Mouse (Mus musculus) myocyte (in vitro differentiated cells): ENCODE results near the gene Bach2. TPM values are rescaled to one million over a fixed set of nuclear protein-coding genes. Genes with fewer than 3 reads are reported as not detected.

Source experiments
- H3K27me3 ChIP-seq: one replicate; pipeline ENCODE4 v1.6.1; 2011; ENCODE audit not compliant: control insufficient read depth, insufficient read depth, insufficient read length
- H3K36me3 ChIP-seq: one replicate; pipeline ENCODE4 v1.6.1; 2011; ENCODE audit not compliant: control insufficient read depth, insufficient read depth
- H3K4me2 ChIP-seq: one replicate; pipeline ENCODE4 v1.6.1; 2011; ENCODE audit warnings: low read depth, control low read depth
- H3K4me3 ChIP-seq: one replicate; pipeline ENCODE4 v1.5.1; 2011; ENCODE audit warnings: mild to moderate bottlenecking, control low read depth, moderate library complexity
- H3K79me2 ChIP-seq: one replicate; pipeline ENCODE4 v1.6.1; 2011; ENCODE audit not compliant: control insufficient read depth, insufficient read depth
- H3ac ChIP-seq: one replicate; pipeline ENCODE4 v1.6.1; 2011; ENCODE audit not compliant: control insufficient read depth, insufficient read length
- CEBPB ChIP-seq: IDR thresholded peaks from 2 replicates; pipeline ENCODE4 v1.6.1; 2011; ENCODE audit warnings: mild to moderate bottlenecking, moderate library complexity; ENCODE audit not compliant: poor library complexity, insufficient read depth, severe bottlenecking
- E2F4 ChIP-seq: IDR thresholded peaks from one replicate; pipeline ENCODE4 v1.6.1; 2011; ENCODE audit warnings: mild to moderate bottlenecking, control low read depth, moderate library complexity; ENCODE audit not compliant: insufficient read depth
- MAX ChIP-seq: IDR thresholded peaks from one replicate; pipeline ENCODE4 v1.6.1; 2011; ENCODE audit warnings: low read depth, mild to moderate bottlenecking, control low read depth
- MYOD1 ChIP-seq, 3 experiments: IDR thresholded peaks; one replicate each; pipeline ENCODE4 v1.6.1; 2011; ENCODE audit warnings: control low read depth in 2 of 3, low read depth in 2 of 3, mild to moderate bottlenecking in 2 of 3, moderate library complexity in 1 of 3; ENCODE audit not compliant: insufficient read length in 2 of 3, control insufficient read depth in 1 of 3
- MYOG ChIP-seq, 3 experiments: IDR thresholded peaks; one replicate each; pipeline ENCODE4 v1.6.1; 2011; ENCODE audit warnings: control low read depth in 2 of 3, low read depth in 2 of 3, mild to moderate bottlenecking in 2 of 3; ENCODE audit not compliant: insufficient read length in 2 of 3, control insufficient read depth in 1 of 3, insufficient read depth in 1 of 3
- POLR2A ChIP-seq: IDR thresholded peaks from one replicate; pipeline ENCODE4 v1.6.1; 2011; ENCODE audit warnings: low read depth, mild to moderate bottlenecking, control low read depth, moderate library complexity; ENCODE audit not compliant: insufficient read length
- POLR2AphosphoS2 ChIP-seq: IDR thresholded peaks from one replicate; pipeline ENCODE4 v1.6.1; 2011; ENCODE audit warnings: low read depth, control low read depth; ENCODE audit not compliant: insufficient read length
- REST ChIP-seq: IDR thresholded peaks from one replicate; pipeline ENCODE4 v1.6.1; 2011; ENCODE audit warnings: mild to moderate bottlenecking, control low read depth, moderate library complexity; ENCODE audit not compliant: insufficient read depth, insufficient read length
- SRF ChIP-seq: IDR thresholded peaks from one replicate; pipeline ENCODE4 v1.6.1; 2011; ENCODE audit warnings: low read depth; ENCODE audit not compliant: control insufficient read depth, insufficient read length
- TCF12 ChIP-seq: IDR thresholded peaks from one replicate; pipeline ENCODE4 v1.6.1; 2011; ENCODE audit warnings: mild to moderate bottlenecking, control low read depth; ENCODE audit not compliant: poor library complexity, insufficient read depth, severe bottlenecking
- TCF3 ChIP-seq: IDR thresholded peaks from one replicate; pipeline ENCODE4 v1.6.1; 2011; ENCODE audit warnings: low read depth, control low read depth; ENCODE audit not compliant: insufficient read length
- USF1 ChIP-seq: IDR thresholded peaks from one replicate; pipeline ENCODE4 v1.6.1; 2011; ENCODE audit warnings: low read depth, mild to moderate bottlenecking, control low read depth, moderate library complexity
- polyA plus RNA-seq: library from polyadenylated mRNA; unstranded; fragments of >200 nt; fragmentation: generic; extraction: Trizol; gene quantifications from one replicate; pipeline ENCODE4 v1.2.1, GENCODE M21; 2012; ENCODE audit warnings: missing spikeins

Bach2 gene
- polyA plus RNA-seq, 1 experiment: 0.29 TPM

DNA sequence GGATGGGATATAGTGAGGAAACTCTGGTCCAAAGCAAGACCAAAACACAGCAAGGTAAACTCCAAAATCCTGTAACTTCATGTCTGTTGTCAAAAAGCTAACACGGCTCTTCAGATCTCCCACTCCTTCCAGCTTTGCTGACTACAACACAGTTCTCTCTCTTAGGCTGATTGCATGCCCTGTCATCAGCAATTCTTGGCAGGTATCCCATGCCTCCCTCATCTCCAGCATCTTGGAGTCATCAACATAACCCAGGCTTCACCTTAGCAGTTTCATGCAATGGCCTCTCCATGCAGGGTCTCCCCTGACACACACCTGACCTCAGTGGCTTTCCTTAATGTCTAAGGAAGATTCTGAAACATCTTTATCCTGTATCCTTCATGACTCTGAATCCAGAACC lies 310.5 kb downstream of the Bach2 start:
- no peaks in the 10 kb centered on the region for H3K27me3 ChIP-seq
- TF ChIP-seq REST: no peak
- no peak for TF ChIP-seq MAX
- no peak for TF ChIP-seq MYOG (IDR thresholded peaks at IDR 0.05; ENCODE audit: control insufficient read depth in 1 of 3, insufficient read depth in 1 of 3, insufficient read length in 2 of 3, low read depth in 2 of 3)
- no peak for TF ChIP-seq E2F4
- TF ChIP-seq CEBPB: peak; percentile 97
- no peak overlapping the region for H3ac ChIP-seq
- no peak overlapping the region for H3K4me2 ChIP-seq
- no peaks in the 10 kb centered on the region for H3K36me3 ChIP-seq
- no peaks in the 10 kb centered on the region for H3K79me2 ChIP-seq
- no peak overlapping the region for H3K4me3 ChIP-seq

DNA sequence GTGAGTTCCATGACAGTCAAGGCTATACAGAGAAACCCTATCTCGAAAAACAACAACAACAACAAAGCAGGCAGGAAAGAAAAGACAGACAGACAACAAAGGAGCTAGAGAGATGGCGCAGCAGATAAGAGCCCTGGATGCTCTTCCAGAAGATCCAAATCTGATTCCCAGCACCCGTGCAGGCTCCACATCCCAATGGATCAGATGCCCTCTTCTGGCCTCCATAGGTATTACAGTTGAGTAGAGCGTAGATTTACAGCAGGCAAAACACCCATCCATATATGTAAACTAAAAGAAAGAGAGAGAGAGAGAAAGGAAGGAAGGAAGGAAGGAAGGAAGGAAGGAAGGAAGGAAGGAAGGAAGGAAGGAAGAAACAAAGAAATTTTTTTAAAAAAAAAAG lies 312.7 kb downstream of the Bach2 start:
- Histone ChIP-seq H3K27me3 (no peaks in the 10 kb centered on the region), H3K36me3 (no peaks in the 10 kb centered on the region), H3K4me2 (no peak overlapping the region), H3ac (no peak overlapping the region), H3K4me3 (no peak overlapping the region), H3K79me2 (no peaks in the 10 kb centered on the region)
- TF ChIP-seq MYOD1 (IDR thresholded peaks at IDR 0.05; ENCODE audit: control insufficient read depth in 1 of 3, insufficient read length in 2 of 3, low read depth in 2 of 3) (no peak), MYOG (IDR thresholded peaks at IDR 0.05; ENCODE audit: control insufficient read depth in 1 of 3, insufficient read depth in 1 of 3, insufficient read length in 2 of 3, low read depth in 2 of 3) (no peak), TCF12 (no peak), REST (no peak), SRF (no peak), E2F4 (no peak), POLR2AphosphoS2 (no peak), POLR2A (no peak), USF1 (no peak), CEBPB (no peak), TCF3 (no peak), MAX (no peak)

DNA sequence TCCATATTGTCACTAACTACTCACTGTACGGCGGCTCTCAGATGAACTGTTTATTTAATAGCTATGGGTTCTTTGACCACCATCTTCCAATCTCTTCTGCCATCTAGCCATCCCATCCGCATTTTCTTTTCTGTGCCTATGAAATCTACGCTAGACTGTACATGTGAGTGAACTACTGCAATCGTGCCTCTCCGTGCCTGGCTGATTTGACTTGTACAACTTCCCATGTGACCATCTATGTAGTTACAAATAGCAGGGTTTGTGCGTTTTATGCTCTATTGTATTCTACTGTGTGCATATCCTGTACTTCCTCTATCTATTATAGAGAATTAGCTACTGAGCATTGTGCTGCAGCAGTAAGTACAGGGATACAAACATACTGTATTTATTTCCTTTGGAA lies 316.9 kb downstream of the Bach2 start:
- Histone ChIP-seq H3K4me2 (no peak overlapping the region), H3K79me2 (no peaks in the 10 kb centered on the region), H3K27me3 (no peaks in the 10 kb centered on the region), H3K36me3 (no peaks in the 10 kb centered on the region), H3ac (no peak overlapping the region), H3K4me3 (no peak overlapping the region)
- TF ChIP-seq USF1 (no peak), CEBPB (no peak), SRF (no peak), REST (no peak), TCF12 (no peak), TCF3 (no peak), POLR2A (no peak), MYOD1 (IDR thresholded peaks at IDR 0.05; ENCODE audit: control insufficient read depth in 1 of 3, insufficient read length in 2 of 3, low read depth in 2 of 3) (no peak), E2F4 (no peak), MAX (no peak), MYOG (IDR thresholded peaks at IDR 0.05; ENCODE audit: control insufficient read depth in 1 of 3, insufficient read depth in 1 of 3, insufficient read length in 2 of 3, low read depth in 2 of 3) (no peak), POLR2AphosphoS2 (no peak)

DNA sequence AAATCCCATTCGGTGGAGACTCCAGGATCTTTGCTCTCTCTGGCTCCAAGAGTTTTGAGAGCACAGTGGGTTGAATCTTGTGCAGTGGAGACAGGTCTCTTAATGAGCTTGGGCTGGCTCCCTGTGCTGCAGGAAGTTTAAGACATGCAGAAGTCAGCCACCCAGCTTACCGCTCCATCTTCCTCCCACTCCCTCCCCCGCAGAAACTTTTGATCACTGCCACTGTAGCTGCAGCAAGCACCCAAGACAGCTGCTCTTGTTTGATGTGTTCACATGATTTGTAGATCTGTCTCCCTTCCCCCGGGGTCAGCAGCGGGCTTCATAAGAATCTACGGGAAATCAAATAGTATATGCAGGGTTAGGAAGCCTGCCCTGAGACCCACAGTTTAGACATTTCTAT lies 321.6 kb downstream of the Bach2 start:
- Histone ChIP-seq H3K27me3 (no peaks in the 10 kb centered on the region), H3ac (no peak overlapping the region), H3K4me2 (peak overlapping the region; percentile 44), H3K36me3 (no peaks in the 10 kb centered on the region), H3K79me2 (no peaks in the 10 kb centered on the region), H3K4me3 (no peak overlapping the region)
- TF ChIP-seq MYOD1 (IDR thresholded peaks at IDR 0.05; ENCODE audit: control insufficient read depth in 1 of 3, insufficient read length in 2 of 3, low read depth in 2 of 3): peak in 2 of 3 experiments; percentile 53 to 71
- no peak for TF ChIP-seq TCF12

DNA sequence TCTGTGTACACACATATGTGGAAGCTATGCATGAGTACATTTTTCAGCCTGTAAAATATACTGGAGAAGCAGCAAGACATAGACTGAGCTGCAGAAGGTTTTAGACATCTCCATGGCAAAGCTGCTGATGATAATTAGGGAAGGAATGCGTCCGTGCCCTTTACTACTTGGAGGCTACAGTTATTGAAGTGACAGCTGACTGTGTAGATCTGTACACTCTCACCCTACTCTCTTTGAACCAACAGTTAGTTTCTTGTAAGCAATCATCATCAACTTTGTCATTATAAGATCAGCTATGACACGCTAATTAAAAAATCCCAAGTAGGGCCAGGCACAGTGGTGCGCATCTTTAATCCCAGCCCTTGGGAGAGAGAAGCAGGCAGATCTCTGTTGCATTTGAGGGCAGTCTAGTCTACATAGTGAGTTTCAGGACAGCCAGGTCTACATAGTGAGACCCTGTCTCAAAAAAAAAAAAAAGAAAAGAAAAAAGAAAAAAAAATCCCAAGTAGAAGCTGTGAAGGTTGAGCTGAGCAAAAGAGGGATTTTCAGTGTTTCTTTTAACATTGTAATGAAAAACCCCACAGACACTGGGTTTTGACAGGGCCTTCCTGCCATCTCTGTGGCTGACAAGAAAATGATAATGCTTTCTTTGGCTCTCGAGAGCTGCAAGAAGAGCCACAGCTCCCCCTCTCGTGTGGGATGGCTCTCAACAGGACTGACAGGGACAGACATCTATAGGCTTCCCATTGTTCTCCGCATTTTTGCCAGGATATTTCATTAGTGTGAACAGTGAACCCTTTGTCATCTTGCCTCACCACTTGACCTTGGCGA lies 322.3 kb downstream of the Bach2 start:
- H3K4me2 ChIP-seq: peak overlapping the region; percentile 44
- H3ac ChIP-seq: no peak overlapping the region
- H3K4me3 ChIP-seq: no peak overlapping the region
- H3K36me3 ChIP-seq: no peaks in the 10 kb centered on the region
- H3K27me3 ChIP-seq: no peaks in the 10 kb centered on the region
- H3K79me2 ChIP-seq: no peaks in the 10 kb centered on the region
- TF ChIP-seq E2F4: no peak
- TF ChIP-seq MYOG (IDR thresholded peaks at IDR 0.05; ENCODE audit: control insufficient read depth in 1 of 3, insufficient read depth in 1 of 3, insufficient read length in 2 of 3, low read depth in 2 of 3): no peak
- no peak for TF ChIP-seq MYOD1 (IDR thresholded peaks at IDR 0.05; ENCODE audit: control insufficient read depth in 1 of 3, insufficient read length in 2 of 3, low read depth in 2 of 3)
- TF ChIP-seq TCF3: no peak
- no peak for TF ChIP-seq POLR2AphosphoS2
- no peak for TF ChIP-seq USF1
- no peak for TF ChIP-seq REST
- no peak for TF ChIP-seq CEBPB
- TF ChIP-seq TCF12: no peak
- no peak for TF ChIP-seq MAX
- no peak for TF ChIP-seq POLR2A
- no peak for TF ChIP-seq SRF
